ENCODE assay signal across 18 mouse cellular contexts in the genomic region with DNA sequence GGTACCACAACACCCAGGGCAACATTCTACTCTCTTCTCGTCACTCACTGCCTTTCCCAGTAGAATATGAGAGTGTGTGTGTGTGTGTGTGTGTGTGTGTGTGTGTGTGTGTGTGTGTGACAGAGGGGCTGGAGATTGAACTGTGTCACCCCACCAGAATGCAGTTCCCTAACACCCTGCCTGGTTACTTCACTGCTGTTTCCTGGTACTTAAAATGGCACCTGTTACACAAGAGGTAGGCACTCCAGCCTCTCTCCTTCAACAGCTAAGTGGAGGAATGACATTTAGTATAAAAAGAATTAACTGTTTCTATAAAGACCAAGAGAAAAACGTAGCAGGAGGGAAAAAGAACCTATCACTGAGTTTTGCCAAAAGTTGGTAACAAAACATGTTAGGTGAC.
"Had no signal": no experiment of that assay in that cellular context is flagged by ENCODE, and none has a peak within 500 bp of the region (broad histone marks: within the 10 kb centered on the region; RNA-seq: fewer than 3 reads in every experiment).

No protein-coding gene starts in this region.

- H3K9ac ChIP-seq: limb, embryonic 13.5 days; liver, embryonic 12.5 days; liver, embryonic 15.5 days; lung, embryonic 14.5 days; stomach, embryonic 15.5 days had no signal

- ATAC-seq: inflammation-experienced regulatory T-cells, adult 6 months; intestine, embryonic 16.5 days; liver, embryonic 12.5 days had no signal

- H3K4me2 ChIP-seq: limb, embryonic 13.5 days; liver, embryonic 12.5 days; liver, embryonic 15.5 days; lung, embryonic 14.5 days; midbrain, embryonic 11.5 days; stomach, embryonic 15.5 days had no signal

- H3K27me3 ChIP-seq: limb, embryonic 13.5 days; stomach, embryonic 15.5 days had no signal

- H3K27ac ChIP-seq: kidney, postnatal 0 days; layer of hippocampus, adult 2 months; limb, embryonic 10.5 days; limb, embryonic 13.5 days; liver, embryonic 12.5 days; liver, embryonic 15.5 days; stomach, embryonic 15.5 days had no signal

- DNase-seq: kidney, adult 18-20 months; kidney, adult 9 months; kidney, postnatal 25 days; liver; lung, embryonic 14.5 days; midbrain, embryonic 14.5 days; spleen, adult 18-20 months; thymus, postnatal 25 days had no signal

- H3K9me3 ChIP-seq: limb, embryonic 10.5 days; limb, embryonic 13.5 days; liver, embryonic 12.5 days; liver, embryonic 15.5 days; stomach, embryonic 15.5 days had no signal

- H3K4me3 ChIP-seq: layer of hippocampus, adult 2 months; limb, embryonic 10.5 days; limb, embryonic 13.5 days; liver, embryonic 12.5 days; liver, embryonic 15.5 days; stomach, embryonic 15.5 days had no signal

- H3K36me3 ChIP-seq: limb, embryonic 10.5 days; limb, embryonic 13.5 days; liver, embryonic 12.5 days; liver, embryonic 15.5 days; stomach, embryonic 15.5 days had no signal
